8 mouse cellular contexts compared by ENCODE assay signal in the genomic region with DNA sequence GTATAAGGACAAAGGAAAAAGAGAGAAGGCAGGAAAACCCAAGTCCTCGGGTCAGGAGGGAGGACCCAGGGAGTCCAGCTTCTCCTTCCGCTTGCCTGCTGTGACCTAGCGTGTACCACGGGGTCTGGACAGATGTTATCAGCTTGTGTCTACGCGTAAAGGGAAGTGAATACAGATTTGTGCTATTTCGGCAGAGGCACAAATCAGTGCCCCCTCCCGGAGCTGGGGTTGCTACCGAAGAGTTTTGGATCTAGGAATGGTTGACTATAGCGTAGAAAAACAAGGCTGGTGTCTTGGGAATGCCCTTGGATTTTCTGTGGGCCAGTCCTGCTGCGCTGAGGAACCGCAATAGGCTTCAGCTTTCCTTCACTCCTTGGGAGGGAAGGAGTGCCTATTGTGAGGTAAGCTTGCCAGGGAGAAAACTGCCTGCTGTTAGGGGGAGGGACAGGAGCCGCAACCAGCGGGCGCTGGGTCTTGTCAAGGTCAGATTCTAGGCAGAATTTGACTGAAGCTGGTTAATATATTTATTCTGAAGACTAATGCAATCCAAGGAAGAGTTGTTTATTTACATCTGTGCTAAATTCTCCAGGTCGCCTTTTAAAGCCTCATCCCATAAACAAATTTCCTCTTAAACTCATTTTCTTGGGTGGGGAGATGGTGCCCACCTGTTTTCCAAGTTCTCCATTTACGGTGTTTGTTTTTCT. TPM values are rescaled to one million over a fixed set of nuclear protein-coding genes. Genes with fewer than 3 reads are reported as not detected.
DNase-seq lines count a peak whose midpoint lies in the region; ATAC-seq and TF ChIP-seq lines count a peak whose summit lies in the region.

No protein-coding gene starts in this region.

- no peaks in the 10 kb centered on the region for H3K27me3 ChIP-seq in E14TG2a.4 (ENCODE audit: insufficient read depth, low read length)
- no peaks in the 10 kb centered on the region for H3K27me3 ChIP-seq in forebrain, embryonic 12.5 days
- H3K27me3 ChIP-seq in lung, embryonic 15.5 days: no peaks in the 10 kb centered on the region
- H3K27me3 ChIP-seq in neural tube, embryonic 14.5 days (ENCODE audit: control insufficient read depth, insufficient read depth, low read length): no peaks in the 10 kb centered on the region

- no peaks in the 10 kb centered on the region for H3K9me3 ChIP-seq in E14TG2a.4 (ENCODE audit: low read length)
- H3K9me3 ChIP-seq in forebrain, embryonic 12.5 days: no peaks in the 10 kb centered on the region
- no peaks in the 10 kb centered on the region for H3K9me3 ChIP-seq in lung, embryonic 15.5 days
- H3K9me3 ChIP-seq in neural tube, embryonic 14.5 days (ENCODE audit: control insufficient read depth, low read length): no peaks in the 10 kb centered on the region

- intact Hi-C loops in heart, postnatal 10 days (cut with DNase I): no loop called here

- WGBS in forebrain, embryonic 12.5 days: 4% methylated on average over 17 of the region's 17 CpGs
- WGBS in lung, embryonic 15.5 days: 4% methylated on average over 17 of the region's 17 CpGs
- WGBS in neural tube, embryonic 14.5 days: 4% methylated on average over 17 of the region's 17 CpGs

- peak overlapping the region; percentile 42; the same call in 1 of the 2 replicates for H3K9ac ChIP-seq in forebrain, embryonic 12.5 days
- no peak overlapping the region for H3K9ac ChIP-seq in lung, embryonic 15.5 days
- H3K9ac ChIP-seq in neural tube, embryonic 14.5 days (replicated peaks; ENCODE audit: low read depth, low read length): peak overlapping the region; percentile 56

- H3K4me2 ChIP-seq in forebrain, embryonic 12.5 days: peak overlapping the region; percentile 50
- H3K4me2 ChIP-seq in lung, embryonic 15.5 days: peak overlapping the region; percentile 57
- H3K4me2 ChIP-seq in neural tube, embryonic 14.5 days (ENCODE audit: low read depth, low read length): peak overlapping the region; percentile 67

- ATAC-seq in forebrain, embryonic 12.5 days (ENCODE audit: low FRiP score): peak; percentile 87
- ATAC-seq in lung, embryonic 15.5 days (ENCODE audit: borderline replicate concordance, extremely low read depth, low FRiP score, low TSS enrichment): peak; percentile 65
- ATAC-seq in neural tube, embryonic 14.5 days (ENCODE audit: low read depth): peak; percentile 91

- no peaks in the 10 kb centered on the region for H3K36me3 ChIP-seq in E14TG2a.4 (ENCODE audit: insufficient read depth, low read length)
- H3K36me3 ChIP-seq in forebrain, embryonic 12.5 days (replicated peaks): peaks cover 10% of the 10 kb centered on the region
- H3K36me3 ChIP-seq in lung, embryonic 15.5 days: no peaks in the 10 kb centered on the region
- no peaks in the 10 kb centered on the region for H3K36me3 ChIP-seq in neural tube, embryonic 14.5 days (ENCODE audit: control insufficient read depth, insufficient read depth, low read length)

- TF ChIP-seq CTCF in E14TG2a.4 (conservative IDR thresholded peaks at IDR 0.05; ENCODE audit: low read length): no peak

- H3K27ac ChIP-seq in forebrain, embryonic 12.5 days: peak overlapping the region; percentile 78
- H3K27ac ChIP-seq in lung, embryonic 15.5 days: no peak overlapping the region
- peak overlapping the region; percentile 49; the same call in 1 of the 2 replicates for H3K27ac ChIP-seq in neural tube, embryonic 14.5 days (ENCODE audit: low read depth, low read length)

- peaks cover 67% of the 10 kb centered on the region for H3K4me1 ChIP-seq in E14TG2a.4 (replicated peaks; ENCODE audit: low read depth, low read length)
- H3K4me1 ChIP-seq in forebrain, embryonic 12.5 days: peaks cover 23% of the 10 kb centered on the region
- H3K4me1 ChIP-seq in lung, embryonic 15.5 days: peaks cover 7% of the 10 kb centered on the region; the same call in 1 of the 2 replicates
- 0 out of 2 replicates have a peak, but pooled peaks cover 6% of the 10 kb centered on the region for H3K4me1 ChIP-seq in neural tube, embryonic 14.5 days (ENCODE audit: control insufficient read depth, insufficient read depth, low read length)

- DNase-seq in brain, adult 2 months (ENCODE audit: low read depth, low spot score): peak; percentile 50
- DNase-seq in heart, postnatal 10 days: peak; percentile 70 to 72
- DNase-seq in kidney, postnatal 25 days: peak; percentile 50 to 79
- DNase-seq in yolk sac, embryonic 10.5 days (ENCODE audit: low spot score): peak; percentile 41

- H3K4me3 ChIP-seq in E14TG2a.4 (replicated peaks; ENCODE audit: low read length): peak overlapping the region; percentile 69
- H3K4me3 ChIP-seq in forebrain, embryonic 12.5 days (replicated peaks): peak overlapping the region; percentile 28
- peak overlapping the region; percentile 35 for H3K4me3 ChIP-seq in lung, embryonic 15.5 days
- peak overlapping the region; percentile 37 for H3K4me3 ChIP-seq in neural tube, embryonic 14.5 days (ENCODE audit: low read depth, low read length)

RNA-seq across cellular contexts. Expression of a gene that starts 46.4 kb away (rescaled TPM):
- 86.6 and 87.2 TPM in 2 replicates for polyA plus RNA-seq in forebrain, embryonic 12.5 days (2016; fragmentation: Nextera tagmentation; extraction: Ambion mirVana)
- 1 to 10 TPM; 5.3 to 6.0 TPM for total RNA-seq in heart, postnatal 10 days (2021)
- polyA plus RNA-seq in lung, embryonic 15.5 days (2015; fragmentation: Nextera tagmentation; extraction: Ambion mirVana): 0.52 and 1.1 TPM in 2 replicates
- 10.3 and 20.6 TPM in 2 replicates for polyA plus RNA-seq in neural tube, embryonic 14.5 days (2014; fragmentation: Nextera tagmentation; extraction: Ambion mirVana)
